Mouse (Mus musculus): ENCODE results near the gene Olfr1453. TPM values are rescaled to one million over a fixed set of nuclear protein-coding genes. Genes with fewer than 3 reads are reported as not detected.
"Not testable (repeated sequence)": the region's sequence is repeated elsewhere in the genome, so short reads cannot be mapped to it uniquely, and the experiment has no call there.

Gene Olfr1453
- polyA plus RNA-seq (2015; fragmentation: Nextera tagmentation; extraction: Ambion mirVana), result not detected in 2 replicates

- no peaks in the 10 kb centered on the region for H3K36me3 ChIP-seq (ENCODE audit: control insufficient read depth, insufficient read depth, low read length)
- 47% methylated on average over 1 of the region's 1 CpGs for WGBS
Measured at GRCm38 (mm10) chr19:13028227-13028626, at the start of gene Olfr1453. Gene Olfr1453, minus strand, starts transcription at chr19:13028327.

GRCm38 (mm10) chr19:13060310-13060709, 32.2 kb upstream of the Olfr1453 start, which contains the start of gene Olfr1454:
Gene Olfr1454, plus strand, starts transcription at chr19:13060610.
- H3K27ac ChIP-seq (ENCODE audit: low read depth, low read length), result no peak within 1 kb of the TSS
- no peak within 1 kb of the TSS for H3K9ac ChIP-seq (ENCODE audit: low read depth, low read length)
- no peaks in the 10 kb centered on the region for H3K36me3 ChIP-seq (ENCODE audit: control insufficient read depth, insufficient read depth, low read length)
- WGBS, result 69% methylated on average over 2 of the region's 2 CpGs
- H3K9me3 ChIP-seq (ENCODE audit: control insufficient read depth, low read length), result 0 out of 2 replicates have a peak, but pooled peaks cover under 1% of the 10 kb centered on the region
- H3K4me1 ChIP-seq (ENCODE audit: control insufficient read depth, insufficient read depth, low read depth, low read length), result no peaks in the 10 kb centered on the region
- H3K27me3 ChIP-seq (replicated peaks; ENCODE audit: control insufficient read depth, insufficient read depth, low read length), result no peaks in the 10 kb centered on the region
- no peak within 1 kb of the TSS for H3K4me2 ChIP-seq (ENCODE audit: low read length)
- ATAC-seq, result no peak
- H3K4me3 ChIP-seq (ENCODE audit: low read length), result no peak within 1 kb of the TSS

More at GRCm38 (mm10) chr19:13028227-13028626, at the start of gene Olfr1453:
- no peak within 1 kb of the TSS for H3K4me3 ChIP-seq (ENCODE audit: low read length)
- H3K27ac ChIP-seq (ENCODE audit: low read depth, low read length), result no peak within 1 kb of the TSS
- H3K4me2 ChIP-seq (ENCODE audit: low read length), result no peak within 1 kb of the TSS
- H3K9me3 ChIP-seq (ENCODE audit: control insufficient read depth, low read length), result no peaks in the 10 kb centered on the region
- H3K4me1 ChIP-seq (ENCODE audit: control insufficient read depth, insufficient read depth, low read depth, low read length), result no peaks in the 10 kb centered on the region
- no peaks in the 10 kb centered on the region for H3K27me3 ChIP-seq (replicated peaks; ENCODE audit: control insufficient read depth, insufficient read depth, low read length)
- ATAC-seq, result no peak
- no peak within 1 kb of the TSS for H3K9ac ChIP-seq (ENCODE audit: low read depth, low read length)

- Histone ChIP-seq H3K9me3 (ENCODE audit: control insufficient read depth, low read length) (no peaks in the 10 kb centered on the region; the same call in none of the 2 replicates), H3K27me3 (replicated peaks; ENCODE audit: control insufficient read depth, insufficient read depth, low read length) (no peaks in the 10 kb centered on the region), H3K4me3 (ENCODE audit: low read length) (no peak within 1 kb of the TSS), H3K27ac (ENCODE audit: low read depth, low read length) (no peak within 1 kb of the TSS), H3K9ac (ENCODE audit: low read depth, low read length) (no peak within 1 kb of the TSS), H3K4me1 (ENCODE audit: control insufficient read depth, insufficient read depth, low read depth, low read length) (no peaks in the 10 kb centered on the region), H3K4me2 (ENCODE audit: low read length) (no peak within 1 kb of the TSS), H3K36me3 (ENCODE audit: control insufficient read depth, insufficient read depth, low read length) (no peaks in the 10 kb centered on the region)
- 77% methylated on average over 2 of the region's 2 CpGs for WGBS
- ATAC-seq, result no peak
Measured at GRCm38 (mm10) chr19:12994714-12995113, 33.4 kb downstream of the Olfr1453 start, which contains the start of gene Olfr1451. Gene Olfr1451, plus strand, starts transcription at chr19:12995014.

- not testable (repeated sequence) for H3K27me3 ChIP-seq (replicated peaks; ENCODE audit: control insufficient read depth, insufficient read depth, low read length); H3K9me3 ChIP-seq (ENCODE audit: control insufficient read depth, low read length); H3K4me3 ChIP-seq (ENCODE audit: low read length); H3K36me3 ChIP-seq (ENCODE audit: control insufficient read depth, insufficient read depth, low read length); ATAC-seq; H3K4me1 ChIP-seq (ENCODE audit: control insufficient read depth, insufficient read depth, low read depth, low read length); H3K9ac ChIP-seq (ENCODE audit: low read depth, low read length); H3K4me2 ChIP-seq (ENCODE audit: low read length); H3K27ac ChIP-seq (ENCODE audit: low read depth, low read length)
- 90% methylated on average over 4 of the region's 4 CpGs for WGBS
Measured at GRCm38 (mm10) chr19:12992316-12992715, 35.8 kb downstream of the Olfr1453 start.

Other genes starting within 250 kb of the Olfr1453 start
- 10.5 TPM in 2 replicates for gene Zfp91, start 232.2 kb downstream of the Olfr1453 start, polyA plus RNA-seq (2015; fragmentation: Nextera tagmentation; extraction: Ambion mirVana)
- 0.84 and 1.2 TPM in 2 replicates for gene Lpxn, start 232.1 kb downstream of the Olfr1453 start, polyA plus RNA-seq (2015; fragmentation: Nextera tagmentation; extraction: Ambion mirVana)
- not detected in 2 replicates for gene Gm5244, start 181.6 kb downstream of the Olfr1453 start, polyA plus RNA-seq (2015; fragmentation: Nextera tagmentation; extraction: Ambion mirVana)
- not detected in 2 replicates for gene Olfr1444, start 171.0 kb downstream of the Olfr1453 start, polyA plus RNA-seq (2015; fragmentation: Nextera tagmentation; extraction: Ambion mirVana)
- gene Olfr1445, start 144.5 kb downstream of the Olfr1453 start, polyA plus RNA-seq (2015; fragmentation: Nextera tagmentation; extraction: Ambion mirVana), result not detected in 2 replicates
- gene Olfr1446, start 134.8 kb downstream of the Olfr1453 start, polyA plus RNA-seq (2015; fragmentation: Nextera tagmentation; extraction: Ambion mirVana), result not detected in 2 replicates
- not detected in 2 replicates for gene Olfr1447, start 124.6 kb downstream of the Olfr1453 start, polyA plus RNA-seq (2015; fragmentation: Nextera tagmentation; extraction: Ambion mirVana)
- not detected in 2 replicates for gene Olfr1448, start 103.9 kb downstream of the Olfr1453 start, polyA plus RNA-seq (2015; fragmentation: Nextera tagmentation; extraction: Ambion mirVana)
- not detected in 2 replicates for gene Olfr1449, start 97.5 kb downstream of the Olfr1453 start, polyA plus RNA-seq (2015; fragmentation: Nextera tagmentation; extraction: Ambion mirVana)
- not detected in 2 replicates for gene Olfr1450, start 78.1 kb downstream of the Olfr1453 start, polyA plus RNA-seq (2015; fragmentation: Nextera tagmentation; extraction: Ambion mirVana)
- not detected in 2 replicates for gene Olfr1451, start 33.3 kb downstream of the Olfr1453 start, polyA plus RNA-seq (2015; fragmentation: Nextera tagmentation; extraction: Ambion mirVana)
- gene Olfr1454, start 32.3 kb upstream of the Olfr1453 start, polyA plus RNA-seq (2015; fragmentation: Nextera tagmentation; extraction: Ambion mirVana), result not detected in 2 replicates
- not detected in 2 replicates for gene Olfr1457, start 69.6 kb upstream of the Olfr1453 start, polyA plus RNA-seq (2015; fragmentation: Nextera tagmentation; extraction: Ambion mirVana)
- not detected in 2 replicates for gene Olfr1458, start 78.4 kb upstream of the Olfr1453 start, polyA plus RNA-seq (2015; fragmentation: Nextera tagmentation; extraction: Ambion mirVana)
- gene Olfr1459, start 121.2 kb upstream of the Olfr1453 start, polyA plus RNA-seq (2015; fragmentation: Nextera tagmentation; extraction: Ambion mirVana), result not detected in 2 replicates
- not detected in 2 replicates for gene Olfr1461, start 134.7 kb upstream of the Olfr1453 start, polyA plus RNA-seq (2015; fragmentation: Nextera tagmentation; extraction: Ambion mirVana)
- gene Olfr1462, start 157.4 kb upstream of the Olfr1453 start, polyA plus RNA-seq (2015; fragmentation: Nextera tagmentation; extraction: Ambion mirVana), result not detected in 2 replicates
- not detected in 2 replicates for gene Olfr1463, start 203.0 kb upstream of the Olfr1453 start, polyA plus RNA-seq (2015; fragmentation: Nextera tagmentation; extraction: Ambion mirVana)

Measured in hindbrain, embryonic 16.5 days (tissue).